Mouse (Mus musculus): Measurements from ENCODE around the gene Gpr18.

GRCm38 (mm10) chr14:121952046-121952400 is 36.4 kb upstream of the Gpr18 start:
- no peak for TF ChIP-seq CTCF (IDR thresholded peaks at IDR 0.05; ENCODE audit: extremely low read depth, insufficient read depth, low read length)
- no peak for TF ChIP-seq POLR2A (IDR thresholded peaks at IDR 0.05; ENCODE audit: extremely low read depth, insufficient read depth, low read length)

All from cortical plate, adult 2 months (tissue).